Mouse (Mus musculus) liver (tissue): Measurements from ENCODE around the gene Snrnp70.
"Not testable (repeated sequence)": the region's sequence is repeated elsewhere in the genome, so short reads cannot be mapped to it uniquely, and the experiment has no call there.

Source experiments
- DNase-seq: peaks from one replicate; pipeline ENCODE4 v3.0.0-alpha.2; 2020; ENCODE audit warnings: mixed read lengths

Snrnp70 gene

DNA sequence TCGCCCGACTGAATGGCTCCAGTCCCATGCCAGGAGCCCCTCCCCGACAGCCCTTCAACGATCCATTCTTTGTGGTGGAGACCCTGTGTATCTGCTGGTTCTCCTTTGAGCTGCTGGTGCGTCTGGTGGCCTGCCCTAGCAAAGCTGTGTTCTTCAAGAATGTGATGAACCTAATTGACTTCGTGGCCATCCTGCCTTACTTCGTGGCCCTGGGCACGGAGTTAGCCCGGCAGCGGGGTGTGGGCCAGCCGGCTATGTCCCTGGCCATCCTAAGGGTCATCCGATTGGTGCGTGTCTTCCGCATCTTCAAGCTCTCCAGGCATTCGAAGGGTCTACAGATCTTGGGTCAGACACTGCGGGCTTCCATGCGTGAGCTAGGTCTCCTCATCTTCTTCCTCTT, 13.4 kb upstream of the Snrnp70 start:
- no peak for DNase-seq

DNA sequence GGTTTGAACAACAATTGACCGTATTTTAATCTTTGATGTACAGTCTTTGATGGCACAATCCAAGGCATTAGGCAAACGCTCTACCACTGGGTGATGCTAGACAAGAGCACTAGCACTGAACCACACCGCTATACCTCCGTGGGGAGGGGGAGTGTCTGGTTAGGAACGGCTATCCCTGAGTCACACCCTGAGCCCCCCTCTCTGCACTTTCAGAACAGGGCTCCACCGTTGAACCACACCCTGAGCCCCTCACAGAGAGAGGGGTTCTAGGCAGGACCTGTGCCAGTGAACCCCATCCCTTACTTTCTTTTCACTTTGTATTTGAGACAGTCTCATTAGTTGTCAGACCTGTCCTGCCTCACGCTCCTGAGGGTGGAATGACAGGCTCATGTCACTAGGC, 12.8 kb upstream of the Snrnp70 start:
- no peak for DNase-seq

GRCm38 (mm10) chr7:45407836-45408235, 12.3 kb upstream of the Snrnp70 start:
- DNase-seq: no peak

- no peak for DNase-seq
Observed at GRCm38 (mm10) chr7:45406157-45407156, 10.9 kb upstream of the Snrnp70 start.

GRCm38 (mm10) chr7:45405091-45406075, 9.8 kb upstream of the Snrnp70 start, which contains the start of gene Kcna7:
Gene Kcna7, plus strand, starts transcription at chr7:45405653.
- DNase-seq: peak; percentile 63

GRCm38 (mm10) chr7:45403532-45404261, 8.2 kb upstream of the Snrnp70 start:
- peak; percentile 77 for DNase-seq

GRCm38 (mm10) chr7:45401521-45402085, 6.1 kb upstream of the Snrnp70 start:
- no peak for DNase-seq

- DNase-seq: no peak
Observed at GRCm38 (mm10) chr7:45396787-45397186, 1.2 kb upstream of the Snrnp70 start.

DNA sequence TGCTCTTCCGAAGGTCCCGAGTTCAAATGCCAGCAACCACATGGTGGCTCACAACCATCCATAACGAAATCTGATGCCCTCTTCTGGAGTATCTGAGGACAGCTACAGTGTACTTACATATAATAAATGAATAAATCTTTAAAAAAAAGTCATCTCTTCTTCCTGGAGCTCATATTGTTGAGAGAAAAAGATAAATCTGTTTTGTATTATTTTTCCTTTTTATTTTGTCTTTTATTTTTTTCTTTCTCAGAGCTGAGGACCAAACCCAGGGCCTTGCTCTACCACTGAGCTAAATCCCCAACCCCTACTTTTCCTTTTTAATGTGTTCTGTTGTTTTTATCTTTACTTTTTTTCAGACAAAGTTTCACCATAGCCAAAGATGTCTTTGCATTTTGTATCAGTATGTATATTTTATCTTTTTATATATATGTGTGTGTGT, 814 bp upstream of the Snrnp70 start:
- DNase-seq: not testable (repeated sequence)

DNA sequence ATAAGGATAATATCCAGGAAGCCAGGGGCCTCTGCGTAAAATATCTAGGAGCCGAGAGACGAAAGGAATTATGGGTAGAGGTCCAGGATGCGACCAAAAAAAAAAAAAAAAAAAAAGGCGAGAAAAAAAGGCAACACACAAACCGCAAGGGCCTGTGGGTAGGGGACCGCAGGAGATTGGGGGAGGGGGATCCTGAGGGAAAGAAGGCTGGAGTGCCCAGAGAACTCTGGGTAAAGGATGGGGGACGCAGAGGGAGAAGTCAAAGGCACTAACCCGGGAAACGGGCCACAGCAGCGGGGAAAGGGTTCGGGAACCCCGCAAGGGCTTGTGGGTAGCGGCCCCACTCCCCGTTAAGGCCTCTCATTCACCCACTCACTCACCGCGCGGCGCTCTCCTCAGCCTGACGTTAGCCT, 407 bp downstream of the Snrnp70 start:
- DNase-seq: no peak

DNA sequence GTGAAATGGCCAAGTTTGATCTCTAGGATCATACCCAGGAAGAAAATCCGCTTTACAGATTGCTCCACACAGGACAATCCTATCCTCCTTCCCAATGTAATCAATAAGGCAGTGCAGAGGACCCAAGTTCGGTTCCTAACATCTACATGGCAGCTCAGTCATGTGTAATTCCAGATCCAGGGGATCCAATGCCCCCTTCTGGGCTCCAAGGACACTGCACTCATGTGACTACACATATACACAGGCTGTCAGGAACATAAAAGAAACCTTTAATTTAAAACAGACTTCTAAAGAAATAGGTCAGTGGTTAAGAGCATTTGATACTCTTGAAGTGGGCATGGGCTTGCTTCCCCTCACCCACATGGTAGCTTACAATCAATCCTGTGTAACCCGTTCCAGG, 9.5 kb downstream of the Snrnp70 start:
- DNase-seq: no peak

- DNase-seq: no peak
Observed at GRCm38 (mm10) chr7:45376057-45376456, 19.5 kb downstream of the Snrnp70 start.

DNA sequence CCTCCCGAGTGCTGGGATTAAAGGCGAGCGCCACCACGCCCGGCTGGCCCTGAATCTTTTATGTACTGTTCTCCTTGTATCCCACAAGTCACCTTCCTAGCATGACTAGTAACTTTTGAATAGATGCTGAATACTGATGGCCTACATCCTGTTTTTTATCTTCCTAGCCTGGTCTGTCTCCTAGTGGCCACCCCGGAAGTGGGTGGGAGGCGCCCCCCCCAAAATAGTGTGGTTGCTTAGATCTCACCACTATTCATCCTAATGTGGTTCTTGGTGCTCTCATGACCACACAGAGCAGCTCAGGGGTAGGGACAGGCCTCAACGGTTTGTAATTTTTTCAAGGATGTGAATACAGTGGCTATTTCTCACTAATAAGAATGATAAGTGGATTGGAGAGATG, 20.9 kb downstream of the Snrnp70 start:
- no peak for DNase-seq

DNA sequence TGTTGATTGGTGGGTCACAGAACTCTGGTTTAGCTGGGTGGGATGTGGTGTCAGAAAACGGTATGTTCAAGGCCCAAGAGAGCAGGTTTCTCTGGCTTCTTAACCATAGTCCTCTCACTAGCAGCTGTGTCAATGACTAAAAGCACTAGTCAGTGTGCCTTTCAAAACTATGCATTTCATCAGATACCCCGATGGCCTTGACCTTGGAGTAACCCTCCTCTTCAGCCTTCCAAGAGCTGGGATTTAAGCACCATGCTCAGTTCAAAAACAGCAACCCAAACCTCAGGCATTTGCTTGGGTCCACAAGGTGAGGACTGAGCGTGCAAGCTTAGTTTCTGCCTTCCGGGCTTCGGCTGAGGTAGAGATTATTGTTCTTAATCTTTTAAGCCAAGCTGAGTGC, 23.2 kb downstream of the Snrnp70 start:
- DNase-seq: no peak

DNA sequence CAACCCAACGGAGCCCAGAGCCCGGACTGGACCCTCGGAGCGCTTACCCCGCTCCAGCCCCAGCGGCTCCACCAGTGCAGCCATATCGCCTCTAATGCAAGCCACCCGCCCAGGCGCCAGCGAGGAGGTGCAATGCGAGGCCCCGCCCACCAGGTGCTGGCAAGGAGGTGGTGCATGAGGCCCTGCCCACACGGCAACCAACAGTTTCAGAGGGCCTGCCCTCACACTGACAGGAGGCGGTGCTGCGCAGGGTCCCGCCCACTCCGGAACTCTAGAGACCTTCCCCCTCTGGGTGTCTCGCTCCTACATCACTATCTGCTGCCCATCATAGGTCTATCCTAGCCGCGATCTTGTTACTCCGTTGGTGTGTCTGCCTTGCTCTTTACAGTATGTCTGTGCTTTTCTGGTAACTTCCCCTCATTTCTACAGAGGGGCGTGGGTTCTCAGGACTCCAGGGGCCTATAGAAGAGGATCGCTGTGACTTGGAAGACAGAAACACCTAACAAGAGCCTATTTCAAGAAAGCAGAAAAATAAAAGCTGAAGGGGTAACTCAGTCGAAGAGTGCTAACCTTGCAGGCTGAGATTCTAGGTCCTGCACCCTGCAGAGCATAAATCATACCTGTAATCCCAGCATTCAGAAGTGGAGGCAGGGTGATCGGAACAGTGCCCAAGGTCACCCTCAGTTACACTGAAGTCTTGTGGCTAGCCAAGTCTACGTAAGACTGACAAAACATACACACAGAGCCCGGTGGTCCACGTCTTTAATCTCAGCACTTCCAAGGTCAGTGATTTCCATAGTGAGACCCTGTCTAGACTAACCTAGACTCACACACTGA, 24.8 kb downstream of the Snrnp70 start, which contains the start of gene Lin7b:
Gene Lin7b (minus strand): TSS at position 109 of the 837 bp plus-strand sequence.
- peak; percentile 94 for DNase-seq

DNA sequence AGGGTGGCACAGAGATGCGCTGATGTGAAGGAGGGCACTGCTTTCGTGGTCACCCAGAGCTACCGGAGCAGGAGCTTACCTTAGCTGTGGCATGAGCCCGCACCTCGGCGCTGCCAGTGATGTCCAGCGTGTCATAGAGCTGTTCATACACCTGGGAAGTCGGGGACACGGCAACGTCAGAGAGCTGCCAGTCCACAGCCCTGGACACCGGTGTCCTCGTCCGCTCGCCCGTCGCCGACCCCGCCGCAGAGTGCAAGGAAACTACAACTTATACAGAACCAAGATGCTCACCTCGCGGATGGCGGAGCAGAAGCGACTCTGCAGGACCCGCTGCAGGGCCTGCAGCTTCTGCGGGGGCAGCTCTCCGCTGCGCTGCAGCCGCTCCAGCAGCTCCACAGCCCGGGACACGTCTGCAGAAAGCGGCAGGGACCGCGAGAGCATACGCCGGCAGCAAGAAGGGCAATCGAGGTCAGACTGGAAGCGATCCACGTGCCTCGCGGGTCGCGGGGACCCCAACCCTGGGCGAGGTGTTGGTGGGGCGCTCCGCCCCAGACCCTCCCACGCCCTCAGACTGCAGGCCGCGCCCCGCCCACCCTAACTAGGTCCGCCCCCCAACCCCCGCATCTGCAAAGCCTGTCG, 25.6 kb downstream of the Snrnp70 start:
- no peak for DNase-seq

DNA sequence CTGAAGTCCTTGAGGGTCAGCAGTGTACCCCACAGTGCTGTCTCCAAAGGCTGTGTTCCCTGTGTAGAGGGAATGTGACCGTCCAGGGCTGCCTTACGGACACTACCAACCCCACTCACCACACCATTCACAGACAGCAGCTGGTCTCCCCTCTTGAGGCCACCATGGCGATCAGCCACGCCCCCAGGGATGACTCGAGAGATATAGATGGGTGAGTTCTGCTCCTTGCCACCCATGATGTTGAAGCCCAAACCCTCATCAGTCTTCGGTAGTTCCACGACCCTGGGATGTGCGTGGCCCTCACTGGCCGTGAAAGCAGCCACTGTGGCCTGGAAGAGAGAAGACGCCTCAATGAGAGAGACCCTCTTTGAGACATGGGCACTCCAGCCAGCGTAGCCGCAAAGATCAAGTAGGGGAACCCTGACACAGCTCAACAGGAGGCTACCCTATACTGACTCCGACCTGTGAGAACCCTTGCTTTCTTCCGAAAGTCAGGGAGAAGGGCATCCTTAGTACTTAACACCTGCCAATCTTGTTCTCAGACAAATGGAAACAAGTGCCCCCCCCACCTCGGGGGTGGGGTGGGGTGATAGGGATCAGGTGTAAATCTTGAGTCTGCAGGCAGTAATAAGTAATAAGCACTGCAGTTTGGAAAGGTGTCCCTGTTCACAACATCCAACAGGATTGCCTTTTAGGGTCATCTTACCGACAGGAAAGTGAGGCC, 26.4 kb downstream of the Snrnp70 start:
- DNase-seq: no peak

- no peak for DNase-seq
Observed at GRCm38 (mm10) chr7:45368178-45368577, 27.4 kb downstream of the Snrnp70 start.

DNA sequence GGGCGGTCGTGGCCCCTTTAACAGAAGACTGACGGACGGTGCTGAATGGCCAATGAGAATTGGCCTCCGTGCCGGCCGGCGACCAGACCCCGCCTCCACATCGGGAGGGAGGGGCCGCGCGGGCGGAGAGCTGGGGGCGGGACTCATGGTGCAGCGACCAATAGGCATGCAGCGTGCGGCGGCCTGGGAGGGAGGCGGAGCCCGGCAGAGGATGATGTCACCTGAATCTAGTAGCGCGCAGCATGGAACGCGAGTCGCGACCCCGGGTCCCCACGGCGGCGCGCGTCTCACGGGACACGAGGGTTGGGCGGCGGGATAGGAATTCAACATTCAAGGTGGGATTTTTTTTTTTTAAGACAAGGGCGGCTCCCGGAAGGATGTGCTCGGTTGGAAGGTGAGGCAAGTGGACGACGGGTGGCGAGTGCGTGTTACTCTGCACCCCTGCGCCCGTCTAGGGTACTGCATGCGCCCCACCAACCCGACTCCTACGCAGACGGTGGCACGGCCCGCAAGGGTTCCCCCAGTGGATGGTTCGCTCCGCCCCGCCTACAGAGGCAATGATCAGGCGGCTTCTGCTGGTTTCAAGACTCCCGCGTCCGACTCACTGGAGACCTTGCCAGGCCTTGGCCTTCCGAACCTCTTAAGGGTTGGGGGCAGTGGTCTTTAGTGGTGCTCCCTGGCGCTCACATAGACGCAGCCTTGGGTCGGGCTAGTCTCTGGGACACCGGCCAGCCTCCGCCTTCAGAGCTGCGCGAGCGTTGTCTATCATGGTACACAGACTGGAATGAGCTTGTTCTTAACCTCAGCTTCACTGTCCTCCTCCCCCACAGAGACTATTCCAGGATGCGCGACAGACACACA, 28.3 kb downstream of the Snrnp70 start:
- DNase-seq: peak; percentile 97
